Mouse (Mus musculus) midbrain, postnatal 0 days (tissue): ENCODE measurements around the gene Cfap52. TPM values are rescaled to one million over a fixed set of nuclear protein-coding genes. Genes with fewer than 3 reads are reported as not detected.

Experiments
- ATAC-seq: fragments of 200-750 bp; cut with Nextera tagmentation; 2 replicates; pipeline ENCODE4 v1.8.0; 2017; ENCODE audit warnings: moderate number of reproducible peaks, mild to moderate bottlenecking, moderate TSS enrichment, moderate library complexity; ENCODE audit not compliant: low FRiP score
- DNase-seq: peaks from one replicate; pipeline ENCODE4 v3.0.0-alpha.2; 2015; ENCODE audit warnings: low spot score
- H3K27ac ChIP-seq: fragments of 300-500 bp; sonication (generic); 2 replicates; pipeline ENCODE4 v1.5.1; 2014; ENCODE audit warnings: low read depth, mild to moderate bottlenecking, low read length, mixed read lengths
- H3K27me3 ChIP-seq: fragments of 300-500 bp; sonication (generic); 2 replicates; pipeline ENCODE4 v1.6.1; 2014; ENCODE audit warnings: low read length, control low read depth, mixed read lengths; ENCODE audit not compliant: insufficient read depth
- H3K36me3 ChIP-seq: fragments of 300-500 bp; sonication (generic); 2 replicates; pipeline ENCODE4 v1.6.1; 2014; ENCODE audit warnings: low read length, control low read depth, mixed read lengths; ENCODE audit not compliant: insufficient read depth
- H3K4me1 ChIP-seq: fragments of 300-500 bp; sonication (generic); 2 replicates; pipeline ENCODE4 v1.6.1; 2014; ENCODE audit warnings: mild to moderate bottlenecking, control low read depth, antibody characterized with exemption, low read length, mixed read lengths; ENCODE audit not compliant: insufficient read depth
- H3K4me2 ChIP-seq: fragments of 300-500 bp; sonication (generic); 2 replicates; pipeline ENCODE4 v1.6.1; 2014; ENCODE audit warnings: low read depth, mild to moderate bottlenecking, low read length, mixed read lengths; ENCODE audit not compliant: poor library complexity, severe bottlenecking
- H3K4me3 ChIP-seq: fragments of 300-500 bp; sonication (generic); 2 replicates; pipeline ENCODE4 v1.5.1; 2014; ENCODE audit warnings: low read depth, mild to moderate bottlenecking, low read length, moderate library complexity
- H3K9ac ChIP-seq: fragments of 300-500 bp; sonication (generic); replicated peaks from 2 replicates; pipeline ENCODE4 v1.6.1; 2014; ENCODE audit warnings: mild to moderate bottlenecking, low read length, moderate library complexity, mixed read lengths; ENCODE audit not compliant: poor library complexity, severe bottlenecking
- H3K9me3 ChIP-seq: fragments of 300-500 bp; sonication (generic); 2 replicates; pipeline ENCODE4 v1.6.1; 2016; ENCODE audit warnings: low read length, control low read depth
- CTCF ChIP-seq: IDR thresholded peaks from 2 replicates; pipeline ENCODE4 v1.5.1; 2016; ENCODE audit warnings: antibody characterized with exemption, mild to moderate bottlenecking
- WGBS: fragments of 180-500 bp; shearing (Covaris S2); extraction: QIAGEN DNeasy Blood & Tissue Kit; methylation state at CpG from one replicate; pipeline ENCODE4 v1.1.7; 2014; 5-methylcytosine and 5-hydroxymethylcytosine counted together
- polyA plus RNA-seq: library from polyadenylated mRNA; unstranded; fragments of >200 nt; fragmentation: Nextera tagmentation; extraction: Ambion mirVana; gene quantifications from 2 replicates; pipeline ENCODE4 v1.2.1, GENCODE M21; 2015
- total RNA-seq: library from RNA; depleted of rRNA; stranded (reverse); fragments of >200 nt; gene quantifications from 2 replicates; pipeline ENCODE4 v1.2.3, GENCODE M21; 2014

Gene Cfap52
- total and polyA plus RNA-seq, 2 experiments from 2014 or later: 3.2 to 3.8 TPM

DNA sequence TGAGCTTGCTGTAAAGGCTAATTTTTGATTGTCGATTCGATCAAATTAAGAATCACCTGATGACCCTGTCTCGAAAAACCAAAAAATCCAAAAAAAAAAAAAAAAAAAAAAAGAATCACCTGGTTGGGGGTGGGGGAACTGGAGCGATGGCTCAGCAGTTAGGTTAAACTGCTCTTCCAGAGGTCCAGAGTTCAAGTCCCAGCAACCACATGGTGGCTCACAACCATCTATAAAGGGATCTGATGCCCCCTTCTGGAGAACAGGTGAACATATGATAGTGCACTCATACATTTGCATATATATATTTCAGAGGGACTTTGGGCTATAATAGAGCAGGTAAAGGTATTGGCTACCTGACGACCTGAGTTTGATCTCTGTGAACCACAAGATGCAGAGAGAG lies 41.7 kb downstream of the Cfap52 start:
- no peak overlapping the region for H3K27ac ChIP-seq
- H3K4me2 ChIP-seq: no peak overlapping the region
- no peaks in the 10 kb centered on the region for H3K9me3 ChIP-seq
- peaks cover 12% of the 10 kb centered on the region; the same call in 1 of the 2 replicates for H3K27me3 ChIP-seq
- H3K4me3 ChIP-seq: no peak overlapping the region
- ATAC-seq (no peak), DNase-seq (no peak)
- H3K36me3 ChIP-seq: no peaks in the 10 kb centered on the region
- H3K4me1 ChIP-seq: no peaks in the 10 kb centered on the region
- H3K9ac ChIP-seq: no peak overlapping the region
- WGBS: 95% methylated on average over 5 of the region's 5 CpGs
- peak; percentile 23; the same call in 1 of the 2 replicates for TF ChIP-seq CTCF

GRCm38 (mm10) chr11:67922755-67923125 lies 42.7 kb downstream of the Cfap52 start:
- H3K4me2 ChIP-seq: peak overlapping the region; percentile 100
- 0% methylated on average over 12 of the region's 12 CpGs for WGBS
- peak; percentile 61 for TF ChIP-seq CTCF
- H3K9ac ChIP-seq: no peak overlapping the region
- H3K4me3 ChIP-seq: peak overlapping the region; percentile 54
- H3K27ac ChIP-seq: no peak overlapping the region
- no peaks in the 10 kb centered on the region for H3K4me1 ChIP-seq
- no peaks in the 10 kb centered on the region for H3K36me3 ChIP-seq
- H3K27me3 ChIP-seq: peaks cover 12% of the 10 kb centered on the region; the same call in 1 of the 2 replicates
- no peak for ATAC-seq
- no peaks in the 10 kb centered on the region for H3K9me3 ChIP-seq
- DNase-seq: peak; percentile 74

GRCm38 (mm10) chr11:67921827-67922754 lies 43.4 kb downstream of the Cfap52 start, which contains the start of gene Usp43:
Usp43 (minus strand) TSS chr11:67922153.
- Histone ChIP-seq H3K36me3 (no peaks in the 10 kb centered on the region), H3K27me3 (peaks cover 12% of the 10 kb centered on the region; the same call in 1 of the 2 replicates), H3K27ac (no peak within 1 kb of the TSS), H3K4me3 (peak within 1 kb of the TSS; percentile 54), H3K4me2 (peak within 1 kb of the TSS; percentile 100), H3K9ac (peak within 1 kb of the TSS; percentile 67), H3K9me3 (no peaks in the 10 kb centered on the region), H3K4me1 (no peaks in the 10 kb centered on the region)
- ATAC-seq (peak; percentile 65; the same call in 1 of the 2 replicates), DNase-seq (peak; percentile 9)
- 0 out of 2 replicates have a peak, but pooled peaks have one; percentile 0 for TF ChIP-seq CTCF
- under 1% methylated on average over 53 of the region's 80 CpGs for WGBS

- peaks cover 12% of the 10 kb centered on the region; the same call in 1 of the 2 replicates for H3K27me3 ChIP-seq
- peak overlapping the region; percentile 67 for H3K9ac ChIP-seq
- H3K4me1 ChIP-seq: no peaks in the 10 kb centered on the region
- no peak overlapping the region for H3K27ac ChIP-seq
- no peaks in the 10 kb centered on the region for H3K9me3 ChIP-seq
- peak; percentile 10; the same call in 1 of the 2 replicates for TF ChIP-seq CTCF
- peak; percentile 9 for DNase-seq
- H3K4me2 ChIP-seq: peak overlapping the region; percentile 100
- H3K4me3 ChIP-seq: peak overlapping the region; percentile 54
- no peaks in the 10 kb centered on the region for H3K36me3 ChIP-seq
- 3% methylated on average over 43 of the region's 47 CpGs for WGBS
- 0 out of 2 replicates have a peak, but pooled peaks have one; percentile 27 for ATAC-seq
Observed at GRCm38 (mm10) chr11:67921091-67921826, 44.2 kb downstream of the Cfap52 start.

GRCm38 (mm10) chr11:67920226-67920960 lies 45.1 kb downstream of the Cfap52 start:
- Histone ChIP-seq H3K27ac (no peak overlapping the region), H3K9ac (no peak overlapping the region), H3K36me3 (no peaks in the 10 kb centered on the region), H3K9me3 (no peaks in the 10 kb centered on the region), H3K4me3 (peak overlapping the region; percentile 54; the same call in 1 of the 2 replicates), H3K27me3 (peaks cover 12% of the 10 kb centered on the region; the same call in 1 of the 2 replicates), H3K4me1 (no peaks in the 10 kb centered on the region), H3K4me2 (peak overlapping the region; percentile 100; the same call in 1 of the 2 replicates)
- no peak for ATAC-seq
- TF ChIP-seq CTCF: no peak
- no peak for DNase-seq
- 59% methylated on average over 9 of the region's 9 CpGs for WGBS
